ENCODE assay signal across 8 mouse cellular contexts in genomic region chr10:121031802-121032201, GRCm38 (mm10). TPM values are rescaled to one million over a fixed set of nuclear protein-coding genes. Genes with fewer than 3 reads are reported as not detected.
A peak's percentile ranks its signal among the peaks of the same experiment; 100 is the strongest.
DNase-seq lines count a peak whose midpoint lies in the region; ATAC-seq lines count a peak whose summit lies in the region.

No protein-coding gene starts in this region.

- intact Hi-C loops in heart, postnatal 10 days (cut with DNase I), result no loop called here

- peak; percentile 56 for ATAC-seq in megakaryocyte, adult 5-6 weeks (ENCODE audit: poor library complexity, severe bottlenecking)

- peak; percentile 70 to 78 for DNase-seq in cerebellum, postnatal 10 days
- DNase-seq in cerebellum, adult 11 months, result no peak
- DNase-seq in layer of hippocampus, postnatal 14 days (ENCODE audit: low spot score in 2 of 2), result peak; percentile 17 to 54
- no peak for DNase-seq in layer of hippocampus, adult 9-10 months (ENCODE audit: low spot score)
- peak; percentile 30 for DNase-seq in Muller cell, postnatal 12 days (ENCODE audit: inconsistent ontology term)
- peak; percentile 42 to 53 for DNase-seq in heart, postnatal 10 days
- no peak for DNase-seq in layer of hippocampus, postnatal 36 days

RNA-seq across cellular contexts. Expression of gene Wif1, which starts 2.0 kb away (rescaled TPM):
- total RNA-seq in layer of hippocampus, postnatal 14 days (2021), result 1 to 10 TPM in 1 of 2 experiments, under 1 TPM in 1; 0.93 to 1.1 TPM
- 1 to 10 TPM; 4.0 to 4.5 TPM for total RNA-seq in heart, postnatal 10 days (2021)
- 0.11 TPM in 1 of 2 replicates, not detected in the other for total RNA-seq in megakaryocyte, adult 5-6 weeks (2015)
- total RNA-seq in megakaryocyte, adult 5-6 weeks (2017), result 0.22 TPM in 1 of 2 replicates, not detected in the other
- total RNA-seq in layer of hippocampus, postnatal 36 days (2021), result 1 to 10 TPM in 1 of 2 experiments, under 1 TPM in 1; 0.63 to 1.4 TPM

RNA-seq across cellular contexts. Expression of gene Lemd3, which starts 52.7 kb away (rescaled TPM):
- 10 to 100 TPM; 31.7 to 33.6 TPM for total RNA-seq in layer of hippocampus, postnatal 14 days (2021)
- 10 to 100 TPM; 15.1 to 16.5 TPM for total RNA-seq in heart, postnatal 10 days (2021)
- 10.9 and 14.3 TPM in 2 replicates for total RNA-seq in megakaryocyte, adult 5-6 weeks (2015)
- total RNA-seq in megakaryocyte, adult 5-6 weeks (2017), result 16.1 and 16.5 TPM in 2 replicates
- 10 to 100 TPM; 33.0 to 33.7 TPM for total RNA-seq in layer of hippocampus, postnatal 36 days (2021)

Comparison
In these comparisons a context has a peak if more than half of its experiments do, and no peak if none do; other contexts are left out.
1. DNase-seq: peak in cerebellum, postnatal 10 days (2 of 2), layer of hippocampus, postnatal 14 days (2 of 2), Muller cell, postnatal 12 days (single experiment) and heart, postnatal 10 days (2 of 2); none in cerebellum, adult 11 months (single experiment), layer of hippocampus, adult 9-10 months (single experiment) and layer of hippocampus, postnatal 36 days (0 of 2).